Mouse (Mus musculus) intestine, embryonic 15.5 days (tissue): ENCODE data around the gene Lnx2. TPM values are rescaled to one million over a fixed set of nuclear protein-coding genes. Genes with fewer than 3 reads are reported as not detected.

Source experiments
- ATAC-seq: fragments of 200-750 bp; cut with Nextera tagmentation; 2 replicates; pipeline ENCODE4 v1.8.0; 2017; ENCODE audit warnings: moderate TSS enrichment, moderate library complexity
- H3K27ac ChIP-seq: fragments of 300-500 bp; sonication (generic); 2 replicates; pipeline ENCODE4 v1.5.1; 2015; ENCODE audit warnings: mild to moderate bottlenecking, inconsistent platforms
- H3K27me3 ChIP-seq: fragments of 300-500 bp; sonication (generic); replicated peaks from 2 replicates; pipeline ENCODE4 v1.6.1; 2015; ENCODE audit warnings: inconsistent platforms
- H3K36me3 ChIP-seq: fragments of 300-500 bp; sonication (generic); 2 replicates; pipeline ENCODE4 v1.6.1; 2015; ENCODE audit warnings: inconsistent platforms
- H3K4me1 ChIP-seq: fragments of 300-500 bp; sonication (generic); replicated peaks from 2 replicates; pipeline ENCODE4 v1.6.1; 2015; ENCODE audit warnings: inconsistent platforms
- H3K4me2 ChIP-seq: fragments of 300-500 bp; sonication (generic); replicated peaks from 2 replicates; pipeline ENCODE4 v1.6.1; 2015; ENCODE audit warnings: mild to moderate bottlenecking, inconsistent platforms
- H3K4me3 ChIP-seq: fragments of 300-500 bp; sonication (generic); replicated peaks from 2 replicates; pipeline ENCODE4 v1.5.1; 2015; ENCODE audit warnings: inconsistent platforms
- H3K9ac ChIP-seq: fragments of 300-500 bp; sonication (generic); 2 replicates; pipeline ENCODE4 v1.6.1; 2015; ENCODE audit warnings: inconsistent platforms
- H3K9me3 ChIP-seq: fragments of 300-500 bp; sonication (generic); 2 replicates; pipeline ENCODE4 v1.6.1; 2016; ENCODE audit warnings: inconsistent platforms
- WGBS: fragments of 180-500 bp; shearing (Covaris S2); methylation state at CpG from one replicate; pipeline ENCODE4 v1.1.7; 2015; 5-methylcytosine and 5-hydroxymethylcytosine counted together
- polyA plus RNA-seq: library from polyadenylated mRNA; unstranded; fragments of >200 nt; fragmentation: Nextera tagmentation; extraction: Ambion mirVana; gene quantifications from 2 replicates; pipeline ENCODE4 v1.2.1, GENCODE M21; 2015

Lnx2 gene
- polyA plus RNA-seq, 1 experiment from 2014 or later = 15.0 TPM

GRCm38 (mm10) chr5:147041965-147042937, 34.1 kb downstream of the Lnx2 start:
- ATAC-seq = no peak
- Histone ChIP-seq H3K4me2 (no peak overlapping the region), H3K9me3 (no peaks in the 10 kb centered on the region), H3K4me3 (no peak overlapping the region), H3K36me3 (no peaks in the 10 kb centered on the region; the same call in 1 of the 2 replicates), H3K4me1 (0 out of 2 replicates have a peak, but pooled peaks cover 4% of the 10 kb centered on the region), H3K27me3 (no peaks in the 10 kb centered on the region), H3K27ac (no peak overlapping the region), H3K9ac (no peak overlapping the region)
- WGBS = 83% methylated on average over 40 of the region's 40 CpGs

GRCm38 (mm10) chr5:147039394-147039793, 37.0 kb downstream of the Lnx2 start:
- H3K4me1 ChIP-seq = no peaks in the 10 kb centered on the region
- no peaks in the 10 kb centered on the region; the same call in 1 of the 2 replicates for H3K36me3 ChIP-seq
- no peak overlapping the region for H3K4me3 ChIP-seq
- no peaks in the 10 kb centered on the region for H3K27me3 ChIP-seq
- no peaks in the 10 kb centered on the region for H3K9me3 ChIP-seq
- no peak overlapping the region for H3K27ac ChIP-seq
- ATAC-seq = no peak
- H3K4me2 ChIP-seq = no peak overlapping the region
- no peak overlapping the region for H3K9ac ChIP-seq
- 77% methylated on average over 5 of the region's 5 CpGs for WGBS

DNA sequence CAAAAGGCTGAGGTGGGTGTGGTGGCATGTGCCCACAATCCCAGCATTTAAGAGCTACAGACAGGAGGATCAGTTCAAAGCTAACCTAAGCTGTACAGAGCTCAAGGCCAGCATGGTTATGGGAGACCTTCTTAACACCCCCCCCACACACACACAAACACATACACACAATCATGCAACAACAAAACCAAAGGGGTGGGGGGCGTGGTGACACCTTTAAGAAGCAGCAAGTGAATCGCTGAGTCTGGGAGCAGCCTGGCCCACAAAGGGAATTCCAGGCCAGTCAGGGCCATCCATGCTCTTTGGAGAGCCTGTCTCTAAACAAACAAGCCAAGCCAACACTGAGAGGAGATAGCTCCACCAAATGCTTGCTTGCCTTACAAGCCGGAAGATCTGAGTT, 38.8 kb downstream of the Lnx2 start:
- Histone ChIP-seq H3K36me3 (no peaks in the 10 kb centered on the region; the same call in 1 of the 2 replicates), H3K9ac (no peak overlapping the region), H3K4me1 (no peaks in the 10 kb centered on the region), H3K9me3 (no peaks in the 10 kb centered on the region), H3K27ac (no peak overlapping the region), H3K4me2 (no peak overlapping the region), H3K27me3 (no peaks in the 10 kb centered on the region), H3K4me3 (no peak overlapping the region)
- no peak for ATAC-seq
- WGBS = 42% methylated on average over 3 of the region's 3 CpGs

GRCm38 (mm10) chr5:147036661-147037060, 39.7 kb downstream of the Lnx2 start:
- Histone ChIP-seq H3K9ac (no peak overlapping the region), H3K27ac (no peak overlapping the region), H3K36me3 (peaks cover 2% of the 10 kb centered on the region; the same call in 1 of the 2 replicates), H3K4me1 (no peaks in the 10 kb centered on the region), H3K4me3 (no peak overlapping the region), H3K27me3 (no peaks in the 10 kb centered on the region), H3K4me2 (no peak overlapping the region), H3K9me3 (no peaks in the 10 kb centered on the region)
- ATAC-seq = no peak
- WGBS = 88% methylated on average over 5 of the region's 5 CpGs

DNA sequence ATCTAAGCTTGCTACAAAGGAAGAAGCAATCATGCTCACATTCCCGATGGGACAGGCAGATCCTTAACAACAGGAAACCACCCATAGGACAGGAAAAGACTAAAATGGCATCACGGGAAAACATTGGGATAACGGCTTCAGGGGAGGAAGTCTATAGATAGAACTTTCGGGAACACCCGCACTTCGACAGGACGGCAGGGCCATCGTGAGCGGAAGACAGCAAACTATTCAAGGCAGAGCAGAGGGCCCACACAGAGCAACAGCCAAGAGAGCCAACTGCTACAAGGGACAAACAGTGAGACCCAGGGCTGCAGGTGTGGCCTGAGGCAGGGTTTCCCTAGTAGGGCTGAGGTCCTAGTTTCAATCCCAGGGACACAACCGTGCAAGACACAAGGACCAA, 40.4 kb downstream of the Lnx2 start:
- Histone ChIP-seq H3K27me3 (no peaks in the 10 kb centered on the region), H3K9me3 (no peaks in the 10 kb centered on the region), H3K9ac (no peak overlapping the region), H3K4me3 (no peak overlapping the region), H3K4me2 (no peak overlapping the region), H3K4me1 (no peaks in the 10 kb centered on the region), H3K27ac (no peak overlapping the region), H3K36me3 (peaks cover 3% of the 10 kb centered on the region; the same call in 1 of the 2 replicates)
- no peak for ATAC-seq
- 82% methylated on average over 10 of the region's 10 CpGs for WGBS

GRCm38 (mm10) chr5:147035301-147035700, 41.1 kb downstream of the Lnx2 start:
- Histone ChIP-seq H3K27ac (no peak overlapping the region), H3K4me2 (no peak overlapping the region), H3K27me3 (no peaks in the 10 kb centered on the region), H3K4me1 (no peaks in the 10 kb centered on the region), H3K36me3 (0 out of 2 replicates have a peak, but pooled peaks cover 3% of the 10 kb centered on the region), H3K9me3 (no peaks in the 10 kb centered on the region), H3K9ac (no peak overlapping the region), H3K4me3 (no peak overlapping the region)
- no peak for ATAC-seq
- WGBS = 77% methylated on average over 6 of the region's 6 CpGs

- Histone ChIP-seq H3K9me3 (no peaks in the 10 kb centered on the region), H3K27ac (no peak overlapping the region), H3K36me3 (0 out of 2 replicates have a peak, but pooled peaks cover 5% of the 10 kb centered on the region), H3K4me1 (no peaks in the 10 kb centered on the region), H3K27me3 (no peaks in the 10 kb centered on the region), H3K9ac (no peak overlapping the region), H3K4me3 (no peak overlapping the region), H3K4me2 (no peak overlapping the region)
- no peak for ATAC-seq
- 70% methylated on average over 12 of the region's 12 CpGs for WGBS
Observed at GRCm38 (mm10) chr5:147034283-147034682, 42.1 kb downstream of the Lnx2 start.

DNA sequence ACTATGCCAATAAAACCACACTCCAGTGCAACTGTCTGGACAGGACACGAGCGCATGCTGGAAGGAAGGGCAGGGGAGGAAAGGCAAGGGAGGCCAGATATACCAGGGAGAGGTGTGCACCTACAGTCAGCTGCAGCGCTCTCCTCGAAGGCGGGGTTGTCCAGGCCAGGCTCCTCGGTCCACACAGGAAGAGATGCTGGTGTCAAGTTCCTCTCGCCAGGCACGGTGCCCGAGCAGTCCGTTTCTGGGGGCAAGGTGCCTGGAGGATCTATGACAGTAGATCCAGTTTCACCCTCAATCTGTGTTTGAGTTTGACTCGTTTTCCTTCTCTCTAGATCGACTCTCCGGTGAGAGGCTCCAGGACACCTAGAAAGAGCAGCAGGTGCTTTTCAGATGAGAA, 43.2 kb downstream of the Lnx2 start:
- peaks cover 6% of the 10 kb centered on the region; the same call in 1 of the 2 replicates for H3K36me3 ChIP-seq
- 84% methylated on average over 13 of the region's 13 CpGs for WGBS
- no peak for ATAC-seq

DNA sequence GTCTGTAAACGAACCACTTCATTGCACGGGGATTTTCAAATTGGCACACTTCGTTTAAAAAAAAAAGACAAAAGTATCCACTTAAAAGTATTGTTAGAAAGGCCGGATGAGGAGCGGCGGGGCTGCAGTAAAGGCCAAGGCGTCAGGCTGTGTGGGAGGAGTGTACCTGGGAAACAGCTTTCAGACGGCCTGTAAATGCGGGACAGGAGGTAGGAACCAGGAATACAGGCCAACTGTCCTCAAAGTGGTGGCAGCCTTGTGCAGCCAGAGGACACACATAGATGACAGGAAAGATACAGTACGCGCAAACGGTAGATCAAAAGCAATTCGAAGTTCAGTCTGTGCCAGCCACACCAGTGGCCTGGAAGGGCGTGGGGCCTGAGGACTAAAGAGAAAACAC, 45.1 kb downstream of the Lnx2 start:
- Histone ChIP-seq H3K27me3 (no peaks in the 10 kb centered on the region), H3K4me1 (no peaks in the 10 kb centered on the region), H3K9me3 (no peaks in the 10 kb centered on the region), H3K9ac (no peak overlapping the region), H3K4me2 (no peak overlapping the region), H3K4me3 (no peak overlapping the region), H3K27ac (no peak overlapping the region), H3K36me3 (peaks cover 15% of the 10 kb centered on the region; the same call in 1 of the 2 replicates)
- no peak for ATAC-seq
- WGBS = 79% methylated on average over 14 of the region's 14 CpGs

More for the DNA sequence above, 43.2 kb downstream of the Lnx2 start:
- no peaks in the 10 kb centered on the region for H3K9me3 ChIP-seq
- H3K27me3 ChIP-seq = no peaks in the 10 kb centered on the region
- H3K27ac ChIP-seq = no peak overlapping the region
- no peak overlapping the region for H3K9ac ChIP-seq
- H3K4me3 ChIP-seq = no peak overlapping the region
- H3K4me2 ChIP-seq = no peak overlapping the region
- H3K4me1 ChIP-seq = no peaks in the 10 kb centered on the region

DNA sequence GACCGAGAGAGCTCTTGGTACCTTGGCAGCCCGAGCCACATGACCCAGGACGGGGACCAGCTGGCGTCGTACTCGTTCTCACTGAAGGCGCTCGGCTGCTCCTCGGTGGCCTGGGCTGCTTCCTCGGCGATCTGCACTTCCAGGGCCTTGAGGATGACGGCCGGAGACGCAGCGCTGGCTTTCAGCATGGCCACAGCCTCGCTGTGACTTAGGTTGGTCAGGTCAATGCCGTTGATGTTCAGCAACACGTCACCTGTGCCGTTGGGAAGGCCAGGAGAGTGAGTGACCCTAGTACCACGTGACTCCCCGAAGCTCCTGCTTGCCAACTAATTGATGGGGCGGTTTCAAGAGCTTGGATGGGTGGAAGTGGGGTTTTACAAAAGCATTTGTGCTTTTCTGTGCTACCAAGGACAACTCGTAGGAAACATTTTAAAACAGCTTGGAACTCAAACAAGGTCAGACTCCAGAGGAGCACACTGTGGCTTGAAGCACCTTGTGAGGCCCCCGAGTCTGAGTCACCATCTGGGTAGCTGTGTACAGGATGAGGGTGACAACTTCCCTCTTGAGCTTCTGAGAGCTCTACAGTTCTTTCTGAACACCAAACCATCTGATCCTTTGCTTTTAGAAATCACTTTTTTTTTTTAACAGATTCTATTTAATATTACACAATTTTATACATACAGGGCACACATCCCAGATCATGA, 51.9 kb downstream of the Lnx2 start:
- Histone ChIP-seq H3K4me1 (no peaks in the 10 kb centered on the region), H3K4me2 (no peak overlapping the region), H3K4me3 (no peak overlapping the region), H3K27ac (no peak overlapping the region), H3K27me3 (no peaks in the 10 kb centered on the region), H3K9me3 (no peaks in the 10 kb centered on the region), H3K36me3 (peaks cover 26% of the 10 kb centered on the region), H3K9ac (no peak overlapping the region)
- ATAC-seq = no peak
- 82% methylated on average over 24 of the region's 24 CpGs for WGBS

GRCm38 (mm10) chr5:147023245-147023970, 53.0 kb downstream of the Lnx2 start:
- H3K9me3 ChIP-seq = no peaks in the 10 kb centered on the region
- H3K27me3 ChIP-seq = no peaks in the 10 kb centered on the region
- no peak overlapping the region for H3K4me3 ChIP-seq
- no peak overlapping the region for H3K4me2 ChIP-seq
- H3K4me1 ChIP-seq = no peaks in the 10 kb centered on the region
- H3K36me3 ChIP-seq = peaks cover 35% of the 10 kb centered on the region
- WGBS = 91% methylated on average over 18 of the region's 18 CpGs
- H3K27ac ChIP-seq = no peak overlapping the region
- ATAC-seq = no peak
- H3K9ac ChIP-seq = no peak overlapping the region
